Mouse (Mus musculus) CH12F3 (cell line): ENCODE results near the gene Gm6096.
"Not testable (repeated sequence)": the region's sequence is repeated elsewhere in the genome, so short reads cannot be mapped to it uniquely, and the experiment has no call there.

Source experiments
- in situ Hi-C: fragments of 300-500 bp; cut with MboI; formaldehyde crosslinking; loops from 2 replicates; pipeline ENCODE4 v1.14.3; 2020; ENCODE audit warnings: low sequenced_read_pairs

Gene Gm6096

DNA sequence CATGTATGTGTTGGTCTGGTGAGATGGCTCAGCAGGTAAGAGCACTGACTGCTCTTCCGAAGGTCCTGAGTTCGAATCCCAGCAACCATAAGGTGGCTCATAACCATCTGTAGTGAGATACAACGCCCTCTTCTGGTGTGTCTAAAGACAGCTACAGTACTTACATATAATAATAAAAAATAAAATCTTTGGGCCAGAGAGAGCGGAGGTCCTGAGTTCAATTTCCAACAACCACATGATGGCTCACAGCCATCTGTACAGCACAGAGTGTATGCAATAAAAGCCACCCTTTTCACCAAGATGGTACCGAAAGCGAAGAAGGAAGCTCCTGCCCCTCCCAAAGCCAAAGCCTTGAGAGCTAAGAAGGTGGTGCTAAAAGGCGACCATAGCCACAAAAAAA lies at the start of gene Gm6096:
TSS of gene Gm6096 (plus strand) at position 301 of the 400 bp plus-strand sequence.
- in situ Hi-C loops, result loop anchor here (10.0 to 25.0 kb wide), 2 partner anchors 94 to 412 kb away; partner anchors contain the start of gene Kctd15

DNA sequence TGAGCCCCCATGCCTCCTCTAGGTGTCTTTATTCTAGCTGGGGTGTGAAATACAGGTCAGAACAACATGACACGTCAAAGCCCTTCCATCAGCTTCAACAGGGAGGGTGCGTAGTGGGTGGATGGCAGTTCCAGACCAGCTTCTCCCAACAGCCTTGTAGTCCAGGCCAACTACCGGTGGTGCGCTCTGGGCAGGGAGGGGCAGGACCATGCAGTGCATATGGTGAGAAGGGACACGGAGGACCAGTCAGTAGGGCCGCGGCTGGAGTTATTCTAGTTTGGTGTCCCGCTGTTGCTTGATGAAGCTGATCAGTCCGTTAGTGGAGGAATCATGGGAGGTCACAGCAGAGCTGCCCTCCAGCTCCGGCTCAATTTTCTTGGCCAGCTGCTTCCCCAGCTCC lies 48.7 kb upstream of the Gm6096 start:
- in situ Hi-C loops, result not testable (repeated sequence)

DNA sequence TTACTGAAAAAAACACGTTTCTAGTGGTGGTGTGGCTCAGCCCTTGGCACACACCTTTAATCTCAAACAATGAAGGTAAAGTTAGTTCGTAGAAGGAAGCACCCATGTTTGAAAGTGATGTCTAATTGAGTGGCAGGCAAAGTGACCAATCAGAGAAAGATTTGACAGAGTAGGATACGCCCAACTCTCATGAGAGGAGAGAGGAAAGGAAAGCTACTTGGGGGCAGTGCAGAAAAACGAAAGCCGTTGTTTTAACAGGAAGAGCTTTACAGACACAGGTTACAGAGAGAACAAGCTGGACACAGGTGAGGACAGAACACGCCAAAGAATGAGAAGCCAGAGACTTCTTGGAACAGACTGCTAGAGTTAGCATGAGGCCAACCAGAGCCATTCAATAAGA lies 44.5 kb upstream of the Gm6096 start:
- in situ Hi-C loops, result no loop called here

DNA sequence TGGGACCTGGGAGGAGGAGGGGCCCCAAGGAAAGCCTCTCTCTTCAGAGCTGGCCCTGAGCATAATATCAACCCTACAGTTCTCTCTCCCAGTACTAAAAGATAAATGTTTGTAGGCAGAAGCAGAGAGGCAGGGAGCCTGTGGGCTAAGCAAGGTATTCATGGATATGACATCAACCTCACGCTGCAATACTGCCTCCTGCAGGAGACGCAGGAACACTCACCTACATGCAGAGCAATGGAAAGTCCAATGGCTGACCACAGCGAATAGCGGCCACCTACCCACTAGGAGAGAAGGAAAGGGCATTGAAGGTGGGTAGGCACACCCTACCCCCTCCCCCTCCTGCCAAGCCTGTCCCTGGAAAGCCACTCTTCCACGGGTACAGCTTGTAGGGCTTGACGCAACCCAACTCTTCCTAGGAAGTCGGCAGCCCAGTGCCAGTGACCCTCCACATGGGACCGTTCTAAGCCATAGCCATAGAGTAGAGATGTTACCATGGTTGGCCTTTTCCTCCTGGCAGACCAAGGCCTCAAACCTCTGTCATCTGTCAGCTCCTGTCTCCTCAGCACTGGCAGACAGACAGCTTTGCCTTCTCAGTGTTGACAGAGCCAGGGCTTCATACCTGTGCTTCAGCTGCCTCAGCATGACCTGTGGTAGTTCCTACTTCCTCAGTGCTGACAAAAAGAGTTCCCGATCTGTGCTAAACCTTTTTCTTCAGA lies 42.7 kb upstream of the Gm6096 start:
- in situ Hi-C loops, result no loop called here

DNA sequence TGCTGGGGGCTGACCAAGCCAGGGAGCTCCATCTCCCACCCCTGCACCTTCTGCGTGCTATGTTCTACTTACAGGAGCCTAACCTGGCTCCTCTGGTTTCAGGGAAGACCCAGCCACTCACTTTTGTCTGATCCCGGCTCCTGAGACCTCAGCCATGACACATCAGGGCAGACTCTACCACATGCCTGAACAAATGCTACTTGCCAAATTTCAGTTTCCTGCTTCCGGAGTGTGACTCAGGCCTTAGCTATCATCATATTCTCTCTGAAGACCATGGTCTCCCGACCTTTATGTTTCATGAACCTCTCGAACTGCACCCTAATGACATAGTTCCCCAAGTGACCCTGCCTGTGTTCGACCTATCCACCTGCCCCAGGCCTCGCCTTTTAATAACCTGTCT lies 37.6 kb upstream of the Gm6096 start:
- in situ Hi-C loops, result no loop called here

DNA sequence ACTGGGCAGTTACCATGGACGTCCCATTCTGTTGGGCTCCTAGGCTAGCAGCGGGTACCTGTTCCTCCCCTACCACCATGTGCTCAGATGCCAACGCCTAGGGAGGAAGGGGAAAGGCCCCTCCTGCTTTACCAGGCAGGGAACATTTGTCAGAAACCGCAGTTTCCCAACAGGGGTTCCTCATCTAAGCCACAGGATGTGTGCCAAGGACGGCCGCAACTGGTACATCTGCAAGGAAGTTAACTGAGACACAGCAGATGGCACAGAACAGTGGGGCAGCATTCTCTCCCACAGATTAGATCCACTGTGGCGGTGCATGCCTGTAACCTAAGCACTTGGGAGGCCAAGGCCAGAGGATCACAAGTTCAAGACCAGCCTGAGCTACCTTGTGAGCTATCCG lies 36.2 kb upstream of the Gm6096 start:
- in situ Hi-C loops, result no loop called here

DNA sequence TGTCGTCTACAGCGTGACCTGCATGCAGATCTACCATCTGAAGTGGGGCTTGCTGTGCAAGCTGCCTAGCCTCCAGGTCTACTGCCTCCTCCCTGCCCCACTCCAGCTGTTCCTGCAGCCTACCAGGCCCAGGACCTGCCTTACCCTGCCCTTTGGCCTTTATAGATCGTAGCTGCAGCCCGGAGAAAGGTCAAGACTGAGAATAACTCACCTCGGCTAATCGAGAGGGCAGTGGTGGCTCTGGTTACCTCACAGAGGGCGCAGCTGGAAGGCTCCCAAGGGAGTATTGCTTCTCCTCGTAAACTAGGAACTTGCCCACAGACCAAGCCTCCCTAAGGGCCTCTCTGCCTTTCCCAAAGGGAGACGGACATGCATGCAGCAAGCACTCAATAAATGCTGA lies 35.4 kb upstream of the Gm6096 start:
- in situ Hi-C loops, result no loop called here

DNA sequence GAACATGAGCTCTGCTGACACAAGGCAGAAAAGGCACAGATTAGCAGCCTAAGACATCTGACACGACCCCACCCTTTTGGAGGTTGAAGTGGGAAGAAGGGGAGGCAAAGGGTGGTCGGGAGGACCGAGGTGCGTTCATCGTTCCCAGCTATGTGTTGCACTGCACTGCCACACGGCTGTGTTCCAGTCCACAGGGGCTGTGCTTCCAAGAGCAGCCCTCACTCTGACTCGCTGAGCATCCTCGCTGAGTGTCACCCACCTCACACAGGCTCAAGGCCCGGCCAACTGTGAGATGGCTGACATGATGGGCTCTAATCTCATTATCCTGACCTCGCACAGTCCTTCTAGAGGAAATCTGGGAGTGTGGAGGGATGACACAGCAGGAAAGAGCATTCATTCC lies 34.4 kb upstream of the Gm6096 start:
- in situ Hi-C loops, result no loop called here

DNA sequence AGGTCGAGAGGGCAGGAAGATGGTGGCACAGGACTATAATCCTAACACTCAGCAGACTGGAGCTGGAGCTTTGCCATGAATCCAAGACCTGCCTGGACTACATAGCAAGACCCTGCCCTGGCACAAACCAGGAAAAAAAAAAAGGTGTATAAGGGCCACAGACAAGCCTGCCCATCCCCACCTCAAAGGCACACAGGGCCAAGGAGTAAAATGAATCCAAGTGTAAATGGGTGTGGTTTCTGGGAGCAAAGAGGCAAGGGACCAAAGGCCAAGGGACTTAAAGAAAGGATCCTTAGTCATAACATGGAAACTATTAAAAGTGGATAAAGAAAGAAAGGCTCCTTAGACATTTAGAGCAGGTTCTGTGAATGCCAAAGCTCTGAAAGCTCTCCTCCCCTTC lies 32.3 kb upstream of the Gm6096 start:
- in situ Hi-C loops, result no loop called here

DNA sequence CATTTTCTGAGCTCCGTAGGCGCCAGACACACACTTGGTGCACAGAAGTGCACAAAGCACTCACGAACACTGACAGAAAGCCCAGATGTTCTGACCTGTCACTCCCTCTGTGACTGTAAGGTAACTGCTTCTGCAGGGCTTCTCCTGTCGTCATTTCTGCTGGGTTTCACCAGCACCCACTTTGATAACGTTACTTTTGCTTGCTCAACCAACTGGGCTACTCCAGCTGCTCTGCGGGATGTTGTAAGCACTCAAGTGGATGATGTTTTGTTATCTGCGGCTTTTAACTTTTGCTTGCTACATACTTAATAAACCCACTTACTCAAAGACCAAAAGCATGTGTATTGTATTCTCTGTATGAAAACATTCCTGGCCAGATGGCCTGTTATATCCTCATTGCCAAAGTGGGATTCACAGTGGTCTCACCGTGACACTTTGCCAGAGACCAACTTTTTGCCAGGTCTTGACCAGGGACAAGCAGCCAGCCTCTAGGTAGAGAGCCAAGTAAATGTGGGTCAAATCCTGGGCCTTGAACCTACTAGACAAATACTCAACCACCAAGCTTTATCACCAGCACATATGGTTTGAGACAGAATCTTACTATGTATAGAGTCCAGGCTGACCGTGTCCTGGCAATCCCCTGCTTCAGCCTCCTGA lies 29.1 kb upstream of the Gm6096 start:
- in situ Hi-C loops, result no loop called here

DNA sequence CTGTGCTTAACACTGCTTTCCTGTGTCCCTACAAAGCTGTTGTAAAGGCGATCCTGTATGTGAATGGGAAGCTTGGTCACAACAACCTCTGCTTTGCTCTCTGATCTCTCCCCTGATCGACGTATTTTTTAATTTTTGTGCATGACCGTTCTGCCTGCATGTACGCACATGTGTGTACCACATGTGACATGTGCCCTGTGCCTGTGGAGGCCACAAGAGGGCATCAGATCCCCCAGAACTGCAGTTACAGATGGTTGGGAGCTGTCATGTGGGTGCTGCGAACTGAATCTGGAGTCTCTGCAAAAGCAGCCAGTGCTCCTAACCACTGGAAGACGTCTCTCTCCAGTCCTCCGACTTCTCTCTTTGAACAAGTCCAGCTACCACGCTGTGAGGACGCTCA lies 28.5 kb upstream of the Gm6096 start:
- in situ Hi-C loops, result no loop called here

DNA sequence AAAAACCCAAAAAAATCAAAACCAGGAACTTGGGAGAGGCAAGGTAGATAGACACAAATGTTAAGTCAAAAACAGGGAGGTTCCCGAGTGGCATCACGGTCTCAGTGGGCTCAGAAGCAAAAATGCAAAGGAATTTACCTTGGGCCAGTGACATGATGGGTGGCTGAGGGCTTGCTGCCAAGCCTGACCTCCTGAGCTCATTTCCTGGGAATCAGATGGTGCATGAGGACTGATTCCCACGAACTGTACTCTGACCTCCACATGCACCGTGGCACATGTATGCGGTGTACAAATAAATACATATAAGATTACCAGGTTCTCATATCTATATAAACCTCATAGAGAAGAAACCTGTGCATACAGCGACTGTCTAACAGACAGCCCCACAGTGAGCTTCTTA lies 26.5 kb upstream of the Gm6096 start:
- in situ Hi-C loops, result no loop called here

DNA sequence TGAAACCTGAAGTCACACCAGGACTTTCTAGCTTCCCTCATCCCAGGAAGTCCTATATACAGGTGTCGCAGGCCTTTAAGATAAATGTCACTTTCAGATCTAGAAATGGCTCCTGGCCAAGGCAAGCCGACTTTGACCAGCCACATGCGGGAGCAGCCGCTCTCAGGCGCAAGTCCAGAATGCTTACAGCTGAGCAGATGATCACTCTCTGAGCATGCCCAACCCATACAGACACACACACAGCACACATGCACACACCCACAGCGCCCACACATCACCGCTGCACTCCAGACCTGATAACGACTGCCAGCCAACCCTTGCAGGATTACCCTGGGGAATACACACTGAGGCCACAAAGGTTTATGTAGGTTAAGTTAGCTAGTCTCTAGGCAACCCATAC lies 24.8 kb upstream of the Gm6096 start:
- in situ Hi-C loops, result no loop called here

DNA sequence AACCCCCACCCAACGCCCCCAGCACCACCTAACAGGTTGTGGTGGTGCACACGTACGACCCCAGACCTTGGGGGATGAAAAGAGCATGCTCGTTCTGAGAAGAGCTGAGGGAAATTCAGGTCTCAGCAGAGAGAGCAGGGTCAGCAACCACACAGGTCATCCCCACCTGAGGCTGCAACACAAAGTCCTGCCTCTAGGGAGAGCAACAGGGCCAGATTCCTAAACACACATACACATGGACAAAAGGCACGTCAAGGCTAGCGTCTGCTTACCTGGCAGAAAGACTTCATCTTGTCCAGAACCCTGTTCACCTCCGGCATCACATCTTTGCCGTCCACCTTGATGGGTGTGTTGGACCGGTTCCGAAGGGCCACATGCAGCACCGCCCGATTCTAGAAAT lies 24.0 kb upstream of the Gm6096 start:
- in situ Hi-C loops, result no loop called here

DNA sequence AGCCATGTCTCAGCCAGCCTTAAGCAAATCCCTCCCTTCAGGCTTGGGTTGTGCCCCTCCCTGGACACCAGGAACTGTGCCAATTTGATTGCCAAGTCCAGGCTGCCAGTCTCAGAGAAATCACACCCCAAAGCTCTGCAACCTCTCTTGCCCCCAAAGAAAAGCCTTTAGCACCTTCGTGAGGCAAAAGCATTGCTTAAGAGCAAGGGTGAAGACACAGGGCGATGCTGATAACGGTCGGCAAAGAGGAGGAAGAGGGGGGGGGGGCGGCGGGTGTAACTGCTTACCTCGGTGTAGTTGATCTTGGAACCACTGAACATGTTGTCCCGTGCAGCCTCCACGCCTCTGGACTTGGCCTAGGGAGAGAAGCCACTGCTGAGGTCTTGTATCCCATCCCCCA lies 22.2 kb upstream of the Gm6096 start:
- in situ Hi-C loops, result no loop called here

DNA sequence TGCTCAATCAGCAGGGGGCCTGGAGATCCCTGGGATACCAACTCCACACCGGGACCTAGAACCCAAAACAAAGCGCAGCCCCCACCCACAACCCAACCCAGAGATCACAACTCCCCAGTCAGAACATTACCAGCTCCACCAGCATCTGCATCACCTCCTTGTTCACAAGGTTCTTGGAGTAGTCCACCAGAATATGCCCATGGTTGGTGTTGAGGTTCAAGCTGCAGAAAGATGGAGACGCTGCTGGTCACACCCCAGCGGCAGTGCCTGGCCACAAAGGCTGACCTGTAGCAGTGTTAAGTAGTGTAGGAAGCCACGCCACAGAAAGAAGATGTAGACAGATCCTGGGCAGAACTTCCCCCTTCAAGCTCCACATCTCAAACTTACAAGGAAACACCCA lies 21.7 kb upstream of the Gm6096 start:
- in situ Hi-C loops, result no loop called here

DNA sequence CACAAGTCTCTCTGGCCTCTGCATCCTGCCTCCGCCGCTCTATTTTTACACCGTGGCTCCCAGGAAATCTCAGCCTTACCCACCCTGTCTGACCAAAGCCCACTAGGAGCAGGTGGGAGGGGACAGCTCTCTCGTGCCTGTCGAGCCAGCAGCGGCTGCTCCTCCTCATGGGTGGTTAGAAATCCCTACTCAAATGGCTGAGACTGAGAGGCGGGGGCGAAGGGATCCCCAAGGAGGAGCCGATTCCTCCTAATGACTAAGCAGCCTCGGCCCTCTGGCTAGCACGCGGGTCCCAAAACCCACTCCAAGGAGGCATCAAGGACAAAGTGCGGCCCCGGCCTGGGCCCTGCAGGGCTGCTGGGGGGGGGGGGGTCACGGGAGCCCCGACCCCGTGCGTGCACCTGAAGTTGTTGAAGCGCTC lies 21.1 kb upstream of the Gm6096 start:
- in situ Hi-C loops, result no loop called here

DNA sequence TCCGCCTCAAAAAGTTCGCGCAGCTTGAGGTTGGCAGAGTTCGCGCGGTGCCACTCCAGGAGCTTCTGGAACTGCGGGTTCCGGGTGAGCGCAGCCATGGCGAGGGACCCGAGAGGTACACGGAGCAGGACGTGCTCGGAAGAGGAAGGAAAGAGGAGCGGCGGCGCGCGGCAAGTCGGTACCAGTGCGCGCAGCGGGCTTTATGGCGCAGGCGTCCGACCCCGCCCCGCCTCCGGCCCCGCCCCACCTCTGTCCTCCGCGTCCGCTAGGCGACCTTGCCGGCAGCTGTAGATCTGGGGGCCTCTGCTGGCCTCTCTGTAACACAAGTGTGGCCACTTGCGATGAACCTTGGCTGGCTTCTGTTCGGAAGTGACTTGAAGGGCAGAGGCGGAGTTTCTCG lies 20.7 kb upstream of the Gm6096 start, which contains the start of gene Gpi1:
TSS of gene Gpi1 (minus strand) at position 221 of the 400 bp plus-strand sequence.
- in situ Hi-C loops, result no loop called here

DNA sequence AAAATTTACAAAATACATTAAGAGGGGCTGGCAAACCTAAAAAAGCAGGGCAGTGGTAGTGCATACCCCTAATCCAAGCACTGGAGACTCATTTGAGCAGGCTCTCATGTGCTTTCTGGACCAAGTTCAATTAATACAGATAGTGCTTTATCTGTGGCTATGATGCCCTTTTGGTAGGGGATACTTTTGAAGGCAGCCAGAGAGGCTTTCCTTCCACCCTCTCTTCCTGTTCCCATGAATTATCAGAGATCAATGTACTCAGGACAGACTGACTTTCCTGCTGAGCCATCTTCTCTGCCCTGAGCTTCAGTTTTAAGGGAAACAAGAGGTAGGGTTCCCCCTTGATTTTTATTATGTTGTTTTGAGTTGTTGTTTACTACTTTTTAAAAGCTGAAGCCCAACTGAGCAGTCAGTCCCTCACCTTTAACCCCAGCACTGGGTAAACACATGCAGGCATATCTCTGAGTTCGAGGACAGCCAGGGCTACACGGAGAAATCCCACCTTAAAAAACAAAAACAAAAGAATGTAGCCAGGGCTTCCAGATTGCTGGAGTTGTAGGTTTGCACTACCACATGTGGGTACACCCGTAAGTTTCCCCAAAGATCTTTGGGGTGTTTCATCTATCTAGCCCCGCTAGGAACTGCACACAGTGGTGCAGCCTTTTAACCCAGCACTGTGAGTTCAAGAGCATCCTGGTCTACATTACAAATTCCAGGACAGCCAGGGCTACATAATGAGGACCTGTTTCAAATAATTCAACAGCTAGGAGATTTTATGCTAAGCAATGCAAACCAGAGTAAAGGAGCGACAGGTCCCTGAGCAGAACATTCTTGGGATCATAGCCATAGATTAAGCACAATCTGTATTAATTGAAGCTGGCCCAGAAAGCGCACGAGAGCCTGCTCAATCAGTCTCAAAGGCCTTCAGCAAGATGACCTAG lies 17.8 kb upstream of the Gm6096 start:
- in situ Hi-C loops, result no loop called here

DNA sequence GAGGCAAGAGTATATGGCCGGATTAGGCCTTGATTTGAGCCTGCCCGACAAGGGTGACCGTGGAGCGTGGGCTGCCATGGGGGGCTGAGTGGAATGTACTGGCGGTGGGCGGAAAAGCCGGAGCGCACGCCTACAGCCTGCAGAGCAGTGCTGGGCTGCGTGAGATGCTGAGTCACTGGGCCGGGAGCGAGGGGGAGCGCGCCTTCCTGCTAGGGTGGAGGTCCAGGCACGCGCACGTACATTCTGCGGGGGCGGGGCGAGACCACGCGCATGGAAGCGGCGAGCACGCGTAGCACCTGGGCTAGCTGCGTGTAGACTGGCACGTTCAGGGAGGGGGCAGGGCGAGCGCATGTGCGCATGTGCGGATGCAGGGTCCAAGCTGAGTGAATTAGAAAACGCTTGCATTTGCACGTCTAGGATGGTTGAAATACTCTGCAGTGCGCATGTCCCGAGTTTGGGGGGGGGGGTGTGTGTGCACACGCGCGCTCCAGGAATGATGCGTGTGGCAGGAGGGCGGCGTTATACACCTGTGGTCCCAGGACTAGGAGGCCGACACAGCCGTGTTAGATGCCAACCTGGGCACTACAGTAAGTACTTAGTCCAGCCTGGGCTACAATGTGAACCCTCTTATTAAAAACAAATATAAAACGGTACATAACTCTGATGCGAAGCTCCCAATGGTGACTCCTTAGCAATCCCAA lies 16.8 kb upstream of the Gm6096 start:
- in situ Hi-C loops, result no loop called here
